Mouse (Mus musculus): Measurements from ENCODE around the gene Nomo1. TPM values are rescaled to one million over a fixed set of nuclear protein-coding genes. Genes with fewer than 3 reads are reported as not detected.

The Nomo1 gene
- polyA plus RNA-seq, 1 experiment from 2014 or later: 80.4 TPM

GRCm38 (mm10) chr7:46028681-46029080 lies 4.8 kb upstream of the Nomo1 start:
- 72% methylated on average over 10 of the region's 10 CpGs for WGBS
- Histone ChIP-seq H3K4me1 (replicated peaks) (peaks cover 6% of the 10 kb centered on the region; the same call in 1 of the 2 replicates), H3K9me3 (no peaks in the 10 kb centered on the region), H3K4me3 (replicated peaks) (no peak overlapping the region), H3K27me3 (replicated peaks) (no peaks in the 10 kb centered on the region), H3K36me3 (no peaks in the 10 kb centered on the region), H3K4me2 (replicated peaks) (0 out of 2 replicates have a peak overlapping the region, but pooled peaks have one; percentile 4), H3K27ac (no peak overlapping the region), H3K9ac (0 out of 2 replicates have a peak overlapping the region, but pooled peaks have one; percentile 0)
- 0 out of 2 replicates have a peak, but pooled peaks have one; percentile 3 for ATAC-seq

GRCm38 (mm10) chr7:46029299-46030144 lies 4.0 kb upstream of the Nomo1 start:
- Histone ChIP-seq H3K27me3 (replicated peaks) (no peaks in the 10 kb centered on the region), H3K4me2 (replicated peaks) (peak overlapping the region; percentile 46), H3K9me3 (no peaks in the 10 kb centered on the region), H3K36me3 (no peaks in the 10 kb centered on the region), H3K27ac (peak overlapping the region; percentile 81), H3K4me3 (replicated peaks) (peak overlapping the region; percentile 10; the same call in 1 of the 2 replicates), H3K9ac (no peak overlapping the region; the same call in 1 of the 2 replicates), H3K4me1 (replicated peaks) (peaks cover 9% of the 10 kb centered on the region)
- WGBS: 66% methylated on average over 9 of the region's 9 CpGs
- ATAC-seq: peak; percentile 61

GRCm38 (mm10) chr7:46030145-46030488 lies 3.4 kb upstream of the Nomo1 start, which contains the start of gene Abcc6:
Abcc6 (minus strand) TSS chr7:46030302.
- H3K4me2 ChIP-seq (replicated peaks): peak within 1 kb of the TSS; percentile 46
- no peaks in the 10 kb centered on the region for H3K36me3 ChIP-seq
- WGBS: 7% methylated on average over 11 of the region's 11 CpGs
- no peaks in the 10 kb centered on the region for H3K27me3 ChIP-seq (replicated peaks)
- peak; percentile 86 for ATAC-seq
- H3K4me1 ChIP-seq (replicated peaks): peaks cover 15% of the 10 kb centered on the region
- peak within 1 kb of the TSS; percentile 10; the same call in 1 of the 2 replicates for H3K4me3 ChIP-seq (replicated peaks)
- H3K9ac ChIP-seq: no peak within 1 kb of the TSS; the same call in 1 of the 2 replicates
- H3K9me3 ChIP-seq: no peaks in the 10 kb centered on the region
- H3K27ac ChIP-seq: peak within 1 kb of the TSS; percentile 81

GRCm38 (mm10) chr7:46031075-46031474 lies 2.4 kb upstream of the Nomo1 start:
- H3K9me3 ChIP-seq: no peaks in the 10 kb centered on the region
- H3K4me3 ChIP-seq (replicated peaks): no peak overlapping the region
- H3K36me3 ChIP-seq: no peaks in the 10 kb centered on the region
- 50% methylated on average over 2 of the region's 2 CpGs for WGBS
- no peak overlapping the region for H3K9ac ChIP-seq
- peak overlapping the region; percentile 46 for H3K4me2 ChIP-seq (replicated peaks)
- H3K4me1 ChIP-seq (replicated peaks): peaks cover 25% of the 10 kb centered on the region
- H3K27ac ChIP-seq: peak overlapping the region; percentile 81
- H3K27me3 ChIP-seq (replicated peaks): no peaks in the 10 kb centered on the region
- ATAC-seq: no peak

GRCm38 (mm10) chr7:46033870-46034337 lies 406 bp downstream of the Nomo1 start:
- H3K9me3 ChIP-seq: no peaks in the 10 kb centered on the region
- peak overlapping the region; percentile 94 for H3K4me3 ChIP-seq (replicated peaks)
- H3K4me2 ChIP-seq (replicated peaks): peak overlapping the region; percentile 71
- WGBS: under 1% methylated on average over 35 of the region's 35 CpGs
- peak; percentile 17; the same call in 1 of the 2 replicates for ATAC-seq
- H3K27ac ChIP-seq: peak overlapping the region; percentile 40; the same call in 1 of the 2 replicates
- no peaks in the 10 kb centered on the region for H3K27me3 ChIP-seq (replicated peaks)
- no peaks in the 10 kb centered on the region for H3K36me3 ChIP-seq
- H3K9ac ChIP-seq: peak overlapping the region; percentile 88
- H3K4me1 ChIP-seq (replicated peaks): peaks cover 34% of the 10 kb centered on the region

- peak overlapping the region; percentile 94 for H3K4me3 ChIP-seq (replicated peaks)
- no peaks in the 10 kb centered on the region for H3K27me3 ChIP-seq (replicated peaks)
- 0 out of 2 replicates have a peak overlapping the region, but pooled peaks have one; percentile 13 for H3K27ac ChIP-seq
- H3K36me3 ChIP-seq: no peaks in the 10 kb centered on the region
- H3K9me3 ChIP-seq: no peaks in the 10 kb centered on the region
- 72% methylated on average over 2 of the region's 2 CpGs for WGBS
- H3K4me2 ChIP-seq (replicated peaks): peak overlapping the region; percentile 71
- peak overlapping the region; percentile 88 for H3K9ac ChIP-seq
- no peak for ATAC-seq
- H3K4me1 ChIP-seq (replicated peaks): peaks cover 42% of the 10 kb centered on the region
Observed at GRCm38 (mm10) chr7:46034991-46035390, 1.5 kb downstream of the Nomo1 start.

DNA sequence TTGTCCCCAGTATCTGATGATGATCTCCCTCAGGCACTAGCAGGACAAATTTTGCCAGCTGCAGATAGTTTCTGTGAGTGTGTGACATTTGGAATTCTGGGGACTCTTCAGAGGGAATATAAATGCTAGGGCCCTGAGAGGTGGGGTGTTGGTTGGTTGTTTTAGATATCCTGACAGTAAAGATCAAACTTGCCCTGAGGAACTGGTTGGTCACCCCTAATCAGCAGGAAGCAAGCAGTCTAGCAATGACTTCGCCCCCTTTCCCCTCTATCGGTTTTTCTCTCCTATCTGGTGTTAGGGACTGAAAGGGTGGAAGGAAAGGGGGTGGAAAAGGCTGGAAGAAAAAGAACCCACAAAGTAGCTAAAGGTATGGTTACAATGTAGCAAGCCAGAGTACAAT lies 2.0 kb downstream of the Nomo1 start:
- Histone ChIP-seq H3K27ac (0 out of 2 replicates have a peak overlapping the region, but pooled peaks have one; percentile 58), H3K9ac (no peak overlapping the region; the same call in 1 of the 2 replicates), H3K4me2 (replicated peaks) (peak overlapping the region; percentile 71), H3K4me1 (replicated peaks) (peaks cover 42% of the 10 kb centered on the region), H3K4me3 (replicated peaks) (peak overlapping the region; percentile 94; the same call in 1 of the 2 replicates), H3K9me3 (no peaks in the 10 kb centered on the region), H3K36me3 (no peaks in the 10 kb centered on the region), H3K27me3 (replicated peaks) (no peaks in the 10 kb centered on the region)
- ATAC-seq: no peak
- 73% methylated on average over 2 of the region's 2 CpGs for WGBS

DNA sequence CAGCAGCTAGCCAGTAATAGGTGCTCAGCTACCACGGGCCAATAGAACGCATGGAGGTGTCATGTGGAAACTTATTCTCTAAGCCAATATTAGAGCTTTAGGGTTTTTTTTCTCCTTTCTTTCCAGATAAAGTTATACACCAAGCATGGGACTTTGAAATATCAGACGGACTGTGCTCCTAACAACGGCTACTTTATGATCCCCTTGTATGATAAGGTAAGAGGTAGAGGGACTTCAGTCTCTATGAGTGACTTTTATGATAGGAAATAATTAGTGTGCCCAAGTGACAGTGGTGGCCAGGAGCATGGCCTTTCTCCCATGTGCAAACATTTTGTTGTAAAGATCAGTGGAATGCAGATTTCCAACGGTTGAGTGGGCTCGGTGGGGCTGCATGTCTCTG lies 3.9 kb downstream of the Nomo1 start:
- peaks cover 35% of the 10 kb centered on the region for H3K4me1 ChIP-seq (replicated peaks)
- peak overlapping the region; percentile 35; the same call in 1 of the 2 replicates for H3K4me2 ChIP-seq (replicated peaks)
- H3K36me3 ChIP-seq: peaks cover 16% of the 10 kb centered on the region
- no peaks in the 10 kb centered on the region for H3K27me3 ChIP-seq (replicated peaks)
- 0 out of 2 replicates have a peak overlapping the region, but pooled peaks have one; percentile 76 for H3K27ac ChIP-seq
- no peak overlapping the region for H3K4me3 ChIP-seq (replicated peaks)
- 64% methylated on average over 6 of the region's 6 CpGs for WGBS
- peak; percentile 50 for ATAC-seq
- H3K9ac ChIP-seq: no peak overlapping the region
- H3K9me3 ChIP-seq: no peaks in the 10 kb centered on the region

DNA sequence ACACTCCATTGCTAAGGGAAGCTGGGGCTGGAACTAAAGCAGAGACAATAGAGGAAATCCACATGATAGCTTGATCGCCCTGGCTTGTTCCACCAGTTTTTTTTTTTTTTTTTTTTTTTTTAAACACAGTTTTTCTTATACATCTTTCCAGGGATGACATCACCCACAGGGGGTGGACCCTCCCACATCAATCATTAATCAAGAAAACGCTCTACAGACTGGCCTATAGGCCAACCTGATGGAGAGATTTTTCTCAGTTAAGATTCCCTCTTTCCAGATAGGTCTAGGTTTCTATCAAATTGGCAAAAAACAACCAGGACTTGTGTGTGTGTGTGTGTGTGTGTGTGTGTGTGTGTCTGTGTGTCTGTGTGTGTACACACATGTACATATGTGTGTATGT lies 6.4 kb downstream of the Nomo1 start:
- Histone ChIP-seq H3K9ac (no peak overlapping the region), H3K9me3 (no peaks in the 10 kb centered on the region), H3K27me3 (replicated peaks) (no peaks in the 10 kb centered on the region), H3K4me1 (replicated peaks) (peaks cover 29% of the 10 kb centered on the region), H3K36me3 (peaks cover 23% of the 10 kb centered on the region), H3K4me3 (replicated peaks) (no peak overlapping the region), H3K4me2 (replicated peaks) (no peak overlapping the region), H3K27ac (peak overlapping the region; percentile 68)
- peak; percentile 63 for ATAC-seq
- 35% methylated on average over 2 of the region's 2 CpGs for WGBS

DNA sequence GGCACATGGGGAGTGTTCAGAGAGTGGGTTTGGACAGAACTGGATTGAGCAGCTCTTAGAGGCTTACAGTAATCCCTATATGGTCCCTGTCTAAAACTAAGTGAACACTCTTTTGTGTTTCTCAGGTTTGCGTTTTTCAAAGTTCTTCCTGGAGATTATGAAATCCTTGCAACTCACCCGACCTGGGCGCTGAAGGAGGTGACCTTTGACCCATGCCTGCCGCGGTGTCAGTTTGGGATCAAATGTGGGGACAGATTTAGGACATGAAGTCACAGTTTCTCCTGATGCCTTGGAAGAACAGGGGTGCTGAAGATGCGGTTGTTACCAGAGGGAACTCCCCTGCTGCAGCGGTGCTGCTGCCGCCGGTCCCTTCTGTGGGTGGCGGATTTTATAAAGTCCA lies 10.6 kb downstream of the Nomo1 start:
- 81% methylated on average over 10 of the region's 10 CpGs for WGBS
- no peak for ATAC-seq
- H3K4me2 ChIP-seq (replicated peaks): no peak overlapping the region

GRCm38 (mm10) chr7:46045882-46046281 lies 12.4 kb downstream of the Nomo1 start:
- H3K36me3 ChIP-seq: peaks cover 44% of the 10 kb centered on the region
- no peak for ATAC-seq
- WGBS: 91% methylated on average over 11 of the region's 11 CpGs

More for the DNA sequence above, 10.6 kb downstream of the Nomo1 start:
- H3K27ac ChIP-seq: no peak overlapping the region
- H3K36me3 ChIP-seq: peaks cover 38% of the 10 kb centered on the region
- no peaks in the 10 kb centered on the region for H3K9me3 ChIP-seq
- H3K9ac ChIP-seq: no peak overlapping the region
- peaks cover 14% of the 10 kb centered on the region for H3K4me1 ChIP-seq (replicated peaks)
- no peaks in the 10 kb centered on the region for H3K27me3 ChIP-seq (replicated peaks)
- H3K4me3 ChIP-seq (replicated peaks): no peak overlapping the region

DNA sequence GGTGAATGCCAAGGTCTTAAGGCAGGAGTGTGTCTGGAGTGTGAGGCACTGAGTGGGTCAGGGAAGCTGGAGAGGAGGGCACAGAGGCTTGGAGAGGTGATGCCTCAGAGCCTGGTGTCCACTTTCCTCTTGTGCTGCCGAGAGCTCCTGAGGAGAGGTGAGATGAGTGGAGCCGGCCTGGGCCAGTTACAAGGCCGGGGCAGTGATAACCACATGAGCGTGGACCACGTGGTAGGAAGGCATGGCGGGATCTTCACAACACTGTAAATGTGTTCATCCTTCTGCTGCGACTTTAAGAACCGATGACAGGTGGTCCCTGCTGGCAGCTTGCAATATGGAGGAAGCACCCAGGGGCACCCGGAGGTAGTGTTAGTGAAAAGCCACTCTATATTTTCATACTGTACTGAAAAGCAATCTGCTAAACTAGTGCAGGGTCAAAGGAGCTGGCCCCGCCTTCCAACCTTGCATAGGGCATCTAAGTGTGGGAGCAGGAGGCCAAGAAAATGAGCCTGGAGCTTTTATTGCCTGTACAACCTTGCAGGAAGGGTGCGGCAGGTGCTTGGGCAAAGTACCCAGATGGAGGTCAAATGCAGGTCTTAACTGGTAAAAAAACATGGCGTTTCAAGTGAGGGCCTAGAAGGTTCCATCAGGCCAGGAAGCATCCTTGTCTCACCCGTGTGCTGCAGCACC lies 14.5 kb downstream of the Nomo1 start:
- no peak overlapping the region for H3K4me3 ChIP-seq (replicated peaks)
- H3K9me3 ChIP-seq: no peaks in the 10 kb centered on the region
- no peak overlapping the region; the same call in 1 of the 2 replicates for H3K9ac ChIP-seq
- no peaks in the 10 kb centered on the region for H3K27me3 ChIP-seq (replicated peaks)
- H3K4me1 ChIP-seq (replicated peaks): peaks cover 8% of the 10 kb centered on the region; the same call in 1 of the 2 replicates
- 74% methylated on average over 13 of the region's 13 CpGs for WGBS
- H3K4me2 ChIP-seq (replicated peaks): no peak overlapping the region
- peaks cover 27% of the 10 kb centered on the region for H3K36me3 ChIP-seq
- peak overlapping the region; percentile 76 for H3K27ac ChIP-seq
- peak; percentile 96 for ATAC-seq

More at GRCm38 (mm10) chr7:46045882-46046281, 12.4 kb downstream of the Nomo1 start:
- Histone ChIP-seq H3K27ac (no peak overlapping the region), H3K27me3 (replicated peaks) (no peaks in the 10 kb centered on the region), H3K4me1 (replicated peaks) (peaks cover 8% of the 10 kb centered on the region; the same call in 1 of the 2 replicates), H3K4me3 (replicated peaks) (no peak overlapping the region), H3K9me3 (no peaks in the 10 kb centered on the region), H3K4me2 (replicated peaks) (no peak overlapping the region), H3K9ac (no peak overlapping the region)

All from intestine, embryonic 15.5 days (tissue).